Comparison of ENCODE assay signal across 31 mouse cellular contexts in the genomic region with DNA sequence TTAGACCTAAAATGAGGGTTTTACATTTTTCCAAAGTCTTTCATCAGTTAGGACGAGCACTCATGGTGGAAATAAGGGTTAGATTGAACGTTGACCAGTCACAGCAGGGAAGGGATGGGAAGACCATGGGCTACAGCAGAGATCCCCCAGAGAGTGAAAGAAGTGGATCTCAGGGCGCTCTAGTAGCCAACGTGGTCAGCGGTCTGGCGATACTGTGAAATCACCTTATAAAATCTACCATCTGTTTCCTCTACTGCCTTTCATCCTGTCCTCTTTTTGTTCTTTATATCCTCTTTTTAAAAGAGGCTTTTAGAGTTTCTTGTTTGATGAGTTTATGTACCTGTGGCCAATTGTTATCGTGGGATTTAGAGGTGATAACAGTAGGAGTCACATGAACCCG. TPM values are rescaled to one million over a fixed set of nuclear protein-coding genes. Genes with fewer than 3 reads are reported as not detected.
A peak's percentile ranks its signal among the peaks of the same experiment; 100 is the strongest.
DNase-seq lines count a peak whose midpoint lies in the region; ATAC-seq and TF ChIP-seq lines count a peak whose summit lies in the region.
"Had no signal": no experiment of that assay in that cellular context is flagged by ENCODE, and none has a peak within 500 bp of the region (broad histone marks: within the 10 kb centered on the region; RNA-seq: fewer than 3 reads in every experiment).

No protein-coding gene starts in this region.

- peaks cover 46% of the 10 kb centered on the region for H3K36me3 ChIP-seq in liver, adult 2 months (ENCODE audit: control insufficient read depth, insufficient read depth, low read length)
- no peaks in the 10 kb centered on the region for H3K36me3 ChIP-seq in intestine, embryonic 16.5 days (ENCODE audit: control insufficient read depth, insufficient read depth, low read length)
- H3K36me3 ChIP-seq in liver, embryonic 16.5 days (ENCODE audit: control insufficient read depth, insufficient read depth) = no peaks in the 10 kb centered on the region
- H3K36me3 ChIP-seq: embryonic facial prominence, embryonic 13.5 days; forebrain, embryonic 10.5 days; forebrain, embryonic 15.5 days; heart, embryonic 12.5 days; hindbrain, embryonic 13.5 days; limb, embryonic 13.5 days; midbrain, embryonic 12.5 days; neural tube, embryonic 13.5 days had no signal

- TF ChIP-seq CTCF in liver, adult 2 months (IDR thresholded peaks at IDR 0.05; ENCODE audit: low read depth, low read length) = no peak

- 21% methylated on average over 8 of the region's 8 CpGs for WGBS in liver, adult 2 months
- 71% methylated on average over 8 of the region's 8 CpGs for WGBS in intestine, embryonic 16.5 days
- WGBS in liver, embryonic 16.5 days (ENCODE audit: insufficient replicate concordance) = 29% methylated on average over 8 of the region's 8 CpGs

- peak overlapping the region; percentile 78 for H3K4me3 ChIP-seq in liver, adult 2 months (ENCODE audit: insufficient read depth, low read depth, low read length)
- peak overlapping the region; percentile 34 for H3K4me3 ChIP-seq in intestine, embryonic 16.5 days (ENCODE audit: low read length)
- peak overlapping the region; percentile 37 for H3K4me3 ChIP-seq in liver, embryonic 16.5 days (ENCODE audit: low read depth, low read length)
- H3K4me3 ChIP-seq: embryonic facial prominence, embryonic 13.5 days; forebrain, embryonic 10.5 days; forebrain, embryonic 15.5 days; heart, adult 2 months; heart, embryonic 12.5 days; hindbrain, embryonic 13.5 days; limb, embryonic 13.5 days; megakaryocyte, embryonic 14.5 days; midbrain, embryonic 12.5 days; neural tube, embryonic 13.5 days had no signal

- no peaks in the 10 kb centered on the region for H3K9me3 ChIP-seq in intestine, embryonic 16.5 days (ENCODE audit: control insufficient read depth, low read length)
- no peaks in the 10 kb centered on the region for H3K9me3 ChIP-seq in liver, embryonic 16.5 days (replicated peaks; ENCODE audit: control insufficient read depth, low read length)
- H3K9me3 ChIP-seq: embryonic facial prominence, embryonic 13.5 days; forebrain, embryonic 10.5 days; forebrain, embryonic 15.5 days; heart, embryonic 12.5 days; hindbrain, embryonic 13.5 days; limb, embryonic 13.5 days; megakaryocyte, embryonic 14.5 days; midbrain, embryonic 12.5 days; neural tube, embryonic 13.5 days had no signal

- peak; percentile 54 for DNase-seq in liver, adult 2 months (ENCODE audit: extremely low read depth, low read depth, low spot score)
- DNase-seq in liver = no peak
- no peak for DNase-seq in adrenal gland, postnatal 36 days
- no peak for DNase-seq in lung, postnatal 25 days (ENCODE audit: low spot score)
- DNase-seq: cerebellum, adult 18-20 months; cerebellum, postnatal 36 days; embryo, embryonic 11 days; gastrocnemius, postnatal 25 days; heart, adult 2 months; heart, postnatal 4 days; kidney, adult 18-20 months; kidney, postnatal 14 days; layer of hippocampus, adult 9-11 months; lung, embryonic 14.5 days; lung, postnatal 14 days; right cerebral cortex, postnatal 4 days had no signal

- no peaks in the 10 kb centered on the region for H3K27me3 ChIP-seq in liver, adult 2 months (ENCODE audit: control insufficient read depth, insufficient read depth, low read length)
- H3K27me3 ChIP-seq in intestine, embryonic 16.5 days (replicated peaks; ENCODE audit: control insufficient read depth, insufficient read depth, low read length) = no peaks in the 10 kb centered on the region
- no peaks in the 10 kb centered on the region for H3K27me3 ChIP-seq in liver, embryonic 16.5 days (ENCODE audit: control insufficient read depth, insufficient read depth, low read depth, low read length)
- H3K27me3 ChIP-seq: embryonic facial prominence, embryonic 13.5 days; forebrain, embryonic 15.5 days; hindbrain, embryonic 13.5 days; limb, embryonic 13.5 days; megakaryocyte, embryonic 14.5 days; midbrain, embryonic 12.5 days; neural tube, embryonic 13.5 days had no signal

- H3K9ac ChIP-seq in liver, adult 2 months (ENCODE audit: low read depth, low read length) = peak overlapping the region; percentile 85
- H3K9ac ChIP-seq in intestine, embryonic 16.5 days (ENCODE audit: low read depth, low read length) = peak overlapping the region; percentile 42
- H3K9ac ChIP-seq in liver, embryonic 16.5 days (ENCODE audit: low read depth, low read length) = peak overlapping the region; percentile 7; the same call in 1 of the 2 replicates
- H3K9ac ChIP-seq: embryonic facial prominence, embryonic 13.5 days; forebrain, embryonic 15.5 days; heart, embryonic 12.5 days; hindbrain, embryonic 13.5 days; limb, embryonic 13.5 days; lung, embryonic 14.5 days; midbrain, embryonic 12.5 days; neural tube, embryonic 13.5 days had no signal

- H3K4me2 ChIP-seq in intestine, embryonic 16.5 days (ENCODE audit: low read depth, low read length) = peak overlapping the region; percentile 36
- peak overlapping the region; percentile 37 for H3K4me2 ChIP-seq in liver, embryonic 16.5 days (ENCODE audit: low read depth, low read length)
- H3K4me2 ChIP-seq: embryonic facial prominence, embryonic 13.5 days; forebrain, embryonic 15.5 days; heart, embryonic 12.5 days; hindbrain, embryonic 13.5 days; limb, embryonic 13.5 days; lung, embryonic 14.5 days; midbrain, embryonic 12.5 days; neural tube, embryonic 13.5 days had no signal

- peaks cover 10% of the 10 kb centered on the region; the same call in 1 of the 2 replicates for H3K79me2 ChIP-seq in liver, adult 2 months (ENCODE audit: control insufficient read depth, insufficient read depth, low read length)

- H3K4me1 ChIP-seq in liver, adult 2 months (ENCODE audit: control insufficient read depth, insufficient read depth, low read length) = peaks cover 19% of the 10 kb centered on the region
- peaks cover 2% of the 10 kb centered on the region; the same call in 1 of the 2 replicates for H3K4me1 ChIP-seq in intestine, embryonic 16.5 days (ENCODE audit: control insufficient read depth, insufficient read depth, low read length)
- no peaks in the 10 kb centered on the region for H3K4me1 ChIP-seq in liver, embryonic 16.5 days (ENCODE audit: control insufficient read depth, low read depth, low read length)
- H3K4me1 ChIP-seq: embryonic facial prominence, embryonic 13.5 days; forebrain, embryonic 10.5 days; forebrain, embryonic 15.5 days; heart, embryonic 12.5 days; hindbrain, embryonic 13.5 days; limb, embryonic 13.5 days; midbrain, embryonic 12.5 days; neural tube, embryonic 13.5 days had no signal

- peak overlapping the region; percentile 81 for H3K27ac ChIP-seq in liver, adult 2 months (replicated peaks; ENCODE audit: insufficient read depth, low read depth, low read length)
- peak overlapping the region; percentile 54; the same call in 1 of the 2 replicates for H3K27ac ChIP-seq in intestine, embryonic 16.5 days (ENCODE audit: low read length)
- H3K27ac ChIP-seq in liver, embryonic 16.5 days (ENCODE audit: low read length) = no peak overlapping the region
- H3K27ac ChIP-seq: embryonic facial prominence, embryonic 13.5 days; forebrain, embryonic 10.5 days; forebrain, embryonic 15.5 days; heart, adult 2 months; hindbrain, embryonic 13.5 days; limb, embryonic 13.5 days; midbrain, embryonic 12.5 days; neural tube, embryonic 13.5 days had no signal

- no peak for TF ChIP-seq POLR2A in liver, adult 2 months (IDR thresholded peaks at IDR 0.05; ENCODE audit: extremely low read depth, insufficient read depth, low read length)

- ATAC-seq in intestine, embryonic 16.5 days = no peak
- ATAC-seq in liver, embryonic 16.5 days (ENCODE audit: low read depth) = no peak
- no peak for ATAC-seq in monocyte, adult 5-6 weeks (replicated peaks; ENCODE audit: insufficient number of reproducible peaks, low FRiP score, low TSS enrichment, poor library complexity, severe bottlenecking)
- ATAC-seq: CD4-positive, CD25-positive, alpha-beta regulatory T cell, adult 4 months; forebrain, embryonic 15.5 days had no signal

RNA-seq across cellular contexts. Expression of a gene that starts 2.8 kb away (rescaled TPM):
- 488 and 590 TPM in 2 replicates for total RNA-seq in liver, adult 2 months (2014; rRNA removed)
- 230 and 298 TPM in 2 replicates for polyA plus RNA-seq in liver, adult 2 months (2012; rRNA removed)
- 24.1 and 31.4 TPM in 2 replicates for polyA plus RNA-seq in intestine, embryonic 16.5 days (2015; fragmentation: Nextera tagmentation; extraction: Ambion mirVana)
- polyA plus RNA-seq in liver, embryonic 16.5 days (2015; fragmentation: Nextera tagmentation; extraction: Ambion mirVana) = 10.7 and 13.6 TPM in 2 replicates
- under 1 TPM; 0.10 to 0.30 TPM for total RNA-seq in adrenal gland, postnatal 36 days (2021)
- 0.76 to 2.6 TPM (median 1.6 TPM) in 3 replicates for total RNA-seq in monocyte, adult 5-6 weeks (2017)
- total RNA-seq: gastrocnemius, postnatal 25 days; heart, adult 2 months; heart, postnatal 4 days; left cerebral cortex, postnatal 36 days had no signal
- polyA plus RNA-seq: CD4-positive, CD25-positive, alpha-beta regulatory T cell, adult 4 months; forebrain, embryonic 10.5 days; forebrain, embryonic 15.5 days; heart, postnatal 0 days; lung, embryonic 14.5 days; midbrain, embryonic 12.5 days had no signal

RNA-seq across cellular contexts. Expression of a gene that starts 32.0 kb away (rescaled TPM):
- total RNA-seq in liver, adult 2 months (2014; rRNA removed) = 9.2 and 10.2 TPM in 2 replicates
- 10.6 and 10.9 TPM in 2 replicates for polyA plus RNA-seq in liver, adult 2 months (2012; rRNA removed)
- 18.6 and 21.7 TPM in 2 replicates for polyA plus RNA-seq in intestine, embryonic 16.5 days (2015; fragmentation: Nextera tagmentation; extraction: Ambion mirVana)
- polyA plus RNA-seq in liver, embryonic 16.5 days (2015; fragmentation: Nextera tagmentation; extraction: Ambion mirVana) = 5.2 and 5.3 TPM in 2 replicates
- total RNA-seq in adrenal gland, postnatal 36 days (2021) = 10 to 100 TPM; 35.3 to 43.6 TPM
- 5.5 to 10.8 TPM (median 9.4 TPM) in 3 replicates for total RNA-seq in monocyte, adult 5-6 weeks (2017)

RNA-seq across cellular contexts. Expression of a gene that starts 32.0 kb away (rescaled TPM):
- 17.0 and 17.8 TPM in 2 replicates for total RNA-seq in liver, adult 2 months (2014; rRNA removed)
- polyA plus RNA-seq in liver, adult 2 months (2012; rRNA removed) = 7.5 and 7.9 TPM in 2 replicates
- polyA plus RNA-seq in intestine, embryonic 16.5 days (2015; fragmentation: Nextera tagmentation; extraction: Ambion mirVana) = 23.5 and 25.6 TPM in 2 replicates
- 9.6 and 10.8 TPM in 2 replicates for polyA plus RNA-seq in liver, embryonic 16.5 days (2015; fragmentation: Nextera tagmentation; extraction: Ambion mirVana)
- total RNA-seq in adrenal gland, postnatal 36 days (2021) = 10 to 100 TPM in 1 of 2 experiments, 1 to 10 TPM in 1; 7.5 to 14.7 TPM
- total RNA-seq in monocyte, adult 5-6 weeks (2017) = 17.4 to 33.6 TPM (median 27.9 TPM) in 3 replicates

Comparison
In these comparisons a context has a peak if more than half of its experiments do, and no peak if none do; other contexts are left out.
1. H3K9ac ChIP-seq: peak in every context shown above with its lines; median percentile 85 in liver, adult 2 months; 42 in intestine, embryonic 16.5 days; 7 in liver, embryonic 16.5 days.
2. RNA of a gene that starts 2.8 kb away (total RNA-seq): 488 to 590 TPM in liver, adult 2 months; 0.76 to 2.6 TPM in monocyte, adult 5-6 weeks and 0.10 to 0.30 TPM in adrenal gland, postnatal 36 days; every median in the first group is over 100 times any median in the second.
3. Peak in every context shown above with its lines, with median percentiles within 50 percentile points of each other: H3K4me3 ChIP-seq.